Mouse (Mus musculus) hematopoietic stem cell, adult 5-6 weeks (primary cell): ENCODE data around the gene Cel. TPM values are rescaled to one million over a fixed set of nuclear protein-coding genes. Genes with fewer than 3 reads are reported as not detected.

ENCODE experiments used
- ATAC-seq, 2 experiments: fragments of 125-278 bp in 1 of 2; replicated peaks in 1 of 2; 2 replicates each; pipeline ENCODE4 v1.8.0; 2016 to 2017; ENCODE audit warnings: inconsistent platforms in 2 of 2, mild to moderate bottlenecking in 2 of 2, moderate number of reproducible peaks in 2 of 2, low read depth in 1 of 2, moderate TSS enrichment in 1 of 2; ENCODE audit not compliant: low FRiP score in 2 of 2, poor library complexity in 2 of 2, severe bottlenecking in 2 of 2, insufficient read depth in 1 of 2, low TSS enrichment in 1 of 2
- total RNA-seq: library from RNA; stranded (forward); fragments of 172-1452, 232-1000 nt; gene quantifications from 2 replicates; pipeline ENCODE4 v1.2.3, GENCODE M21; 2017

Cel gene
- total RNA-seq, 1 experiment from 2014 or later, result not detected

DNA sequence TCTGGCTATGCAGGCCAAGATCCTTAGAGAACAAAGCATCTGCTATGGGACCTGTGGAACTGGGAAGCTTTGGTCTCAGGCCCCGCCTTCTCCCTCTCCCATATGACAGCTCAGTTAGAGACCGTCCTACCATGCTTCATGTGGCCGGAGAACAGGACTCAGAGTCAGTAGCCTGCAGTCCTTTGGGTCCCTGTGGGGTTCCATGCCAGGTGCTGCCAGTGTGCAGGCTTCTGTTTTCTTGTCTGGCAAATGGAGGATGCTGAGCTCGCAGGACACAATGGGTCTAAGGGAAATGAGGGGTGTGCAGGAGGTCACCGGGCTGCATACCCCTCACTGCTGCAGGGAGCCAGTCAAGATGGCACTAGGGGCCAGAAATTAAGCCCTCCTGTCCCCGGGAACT is 16.6 kb downstream of the Cel start:
- ATAC-seq, result no peak

DNA sequence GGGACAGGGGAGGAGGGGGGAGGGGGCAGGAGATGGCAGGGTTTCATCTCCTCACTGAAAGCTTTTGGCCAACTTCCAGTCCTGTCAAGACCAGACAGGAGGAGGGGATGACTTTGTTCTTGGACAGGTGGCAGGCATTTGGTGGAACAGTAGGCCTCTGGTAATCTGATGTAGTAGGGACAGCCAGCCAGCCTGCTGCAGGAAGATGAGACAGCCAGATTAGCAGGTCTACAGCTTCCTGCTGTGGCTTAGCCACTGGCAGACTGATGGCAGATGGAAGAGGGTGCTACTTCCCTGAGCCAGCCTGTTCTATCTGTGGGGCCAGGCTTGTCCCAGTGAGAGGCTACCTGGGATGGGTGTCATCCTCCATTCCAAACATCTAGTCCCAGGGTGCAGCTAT is 17.2 kb downstream of the Cel start:
- 0 out of 4 replicates have a peak, but pooled peaks of 1 of the 2 experiments have one; percentile 15 for ATAC-seq

DNA sequence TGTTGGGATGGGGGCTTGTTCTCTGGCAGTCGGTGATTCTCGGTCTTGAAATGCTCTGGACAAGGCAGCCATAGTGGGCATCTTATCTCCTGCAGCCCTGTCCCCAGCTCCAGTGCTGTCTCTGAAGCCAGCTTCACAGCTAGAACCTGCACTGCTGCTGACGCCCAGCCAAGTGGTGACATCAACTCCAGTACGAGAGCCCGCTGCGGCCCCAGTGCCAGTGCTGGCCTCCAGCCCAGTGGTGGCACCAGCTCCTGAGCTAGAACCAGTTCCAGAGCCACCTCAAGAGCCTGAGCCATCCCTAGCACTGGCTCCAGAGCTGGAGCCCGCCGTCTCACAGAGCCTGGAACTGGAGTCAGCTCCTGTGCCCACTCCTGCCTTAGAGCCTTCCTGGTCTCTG is 19.3 kb downstream of the Cel start:
- no peak for ATAC-seq

DNA sequence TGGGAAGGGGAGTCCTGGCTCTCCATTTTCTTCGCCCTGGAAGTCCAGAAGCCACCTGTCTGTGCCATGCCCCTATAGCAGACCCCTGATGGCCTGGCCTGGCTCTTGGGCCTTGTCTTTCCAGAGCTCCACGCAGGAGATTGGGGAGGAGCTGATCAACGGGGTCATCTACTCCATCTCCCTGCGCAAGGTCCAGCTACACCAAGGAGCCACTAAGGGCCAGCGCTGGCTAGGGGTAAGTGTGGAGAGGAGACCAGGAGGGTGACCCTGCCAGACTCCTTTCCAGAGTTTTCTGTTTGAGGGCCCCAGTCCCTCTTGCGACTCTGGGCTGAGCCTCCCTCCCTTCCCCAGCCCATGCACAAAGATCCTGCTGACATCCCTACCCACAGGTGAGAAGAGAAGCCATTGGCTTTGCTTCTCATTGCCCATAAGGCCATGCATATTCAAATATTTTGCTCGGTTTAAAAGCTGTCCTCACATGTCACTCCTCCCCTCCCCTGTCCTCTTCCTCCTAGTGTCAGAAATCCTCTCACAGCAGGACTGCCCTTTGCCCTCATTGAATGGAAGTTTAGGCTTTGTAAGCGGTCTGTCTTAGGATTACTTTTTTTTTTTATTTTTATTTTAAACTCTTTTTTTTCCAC is 22.5 kb downstream of the Cel start:
- ATAC-seq, result no peak

DNA sequence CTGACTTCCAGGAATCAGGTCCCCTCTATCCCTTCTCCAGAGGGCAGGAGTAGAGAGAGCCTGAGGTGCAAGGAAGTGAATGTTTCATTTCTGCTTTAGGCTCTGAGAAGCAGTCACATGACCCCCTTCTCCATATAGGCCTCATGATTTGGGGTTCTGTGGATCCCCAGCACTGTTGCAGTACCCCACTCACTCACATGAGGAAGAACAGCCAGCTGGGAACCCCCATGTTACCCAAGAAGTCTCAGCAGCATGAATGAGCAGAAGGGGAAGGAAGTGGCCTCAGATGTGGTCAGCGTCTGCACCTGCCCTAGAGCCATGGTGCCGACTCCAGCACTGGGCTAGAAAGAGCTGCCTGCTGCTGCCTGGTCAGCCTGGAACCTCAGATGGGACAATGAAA is 23.3 kb downstream of the Cel start:
- peak; percentile 93 to 96 for ATAC-seq

DNA sequence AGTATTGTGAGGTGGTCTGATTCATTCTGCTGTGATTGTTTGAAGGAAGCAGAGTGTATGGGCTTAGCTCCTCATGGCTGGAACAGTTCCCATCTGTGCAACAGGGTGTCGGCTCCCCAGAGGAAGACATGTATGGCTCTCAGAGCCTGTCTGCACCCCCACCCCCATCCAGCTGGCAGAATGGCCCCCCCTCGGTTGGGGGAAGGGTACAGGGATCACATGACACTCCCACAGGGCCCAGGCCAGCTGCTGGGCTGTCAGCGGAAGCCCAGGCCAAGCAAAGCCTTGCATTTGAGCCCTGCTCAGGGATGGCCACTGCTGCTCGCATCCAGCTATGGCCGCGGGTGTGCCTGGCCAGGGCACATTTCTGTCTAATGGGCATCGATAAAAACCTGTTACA is 24.0 kb downstream of the Cel start:
- no peak for ATAC-seq

DNA sequence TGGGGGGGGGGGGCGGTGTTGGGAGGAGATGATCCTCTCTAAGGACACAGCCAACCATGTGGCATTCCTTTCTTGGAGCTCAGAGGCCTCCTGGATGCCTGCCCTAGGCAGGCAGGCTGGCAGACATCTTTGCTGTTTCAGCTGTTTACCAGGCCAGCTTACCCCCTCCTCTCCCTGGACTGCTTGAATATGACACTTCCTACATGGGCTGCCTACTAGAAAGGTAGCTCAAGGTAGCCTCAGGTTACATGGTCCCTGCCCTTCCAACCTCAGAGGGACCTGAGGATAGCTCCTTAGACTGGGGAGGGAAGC is 24.4 kb downstream of the Cel start:
- ATAC-seq, result no peak

DNA sequence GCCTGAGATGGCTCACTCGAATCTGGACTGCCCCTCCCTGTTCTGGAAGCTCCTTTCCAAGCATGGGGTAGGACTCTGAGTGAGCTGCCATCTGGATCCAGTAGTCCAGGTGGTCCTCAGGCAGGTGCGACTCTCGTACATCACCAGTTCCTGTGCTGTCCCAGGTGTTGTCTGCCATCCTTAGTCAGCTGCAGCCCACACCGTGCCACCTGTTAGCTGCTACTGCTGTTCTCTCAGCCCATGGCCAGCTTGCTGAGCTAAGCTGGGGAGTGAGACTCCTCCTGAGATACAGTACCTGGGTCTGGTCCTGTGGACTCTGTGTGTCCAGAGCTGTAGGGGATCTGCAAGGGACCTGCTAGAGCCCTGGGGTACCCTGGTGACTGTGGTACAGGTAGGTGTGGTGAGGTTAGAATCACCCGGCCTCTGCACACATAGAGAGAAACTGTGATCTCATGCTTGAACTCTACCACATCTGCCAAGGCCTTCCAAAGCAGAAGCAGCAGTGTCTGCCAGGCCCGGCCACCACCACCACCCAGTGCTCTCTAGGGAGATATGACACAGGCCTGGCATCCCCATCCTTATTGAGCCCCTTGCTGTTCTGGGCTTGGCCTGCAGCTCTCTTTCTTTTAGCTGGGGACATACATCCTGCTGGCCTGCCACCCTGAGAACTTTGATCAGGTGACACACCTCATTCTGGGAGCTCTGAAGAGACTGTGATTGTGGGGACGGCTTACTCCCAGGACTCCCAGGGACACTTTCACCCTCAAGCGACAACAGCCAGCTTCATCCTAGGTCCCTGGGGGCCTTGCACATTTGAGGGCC is 25.0 kb downstream of the Cel start:
- ATAC-seq, result no peak

DNA sequence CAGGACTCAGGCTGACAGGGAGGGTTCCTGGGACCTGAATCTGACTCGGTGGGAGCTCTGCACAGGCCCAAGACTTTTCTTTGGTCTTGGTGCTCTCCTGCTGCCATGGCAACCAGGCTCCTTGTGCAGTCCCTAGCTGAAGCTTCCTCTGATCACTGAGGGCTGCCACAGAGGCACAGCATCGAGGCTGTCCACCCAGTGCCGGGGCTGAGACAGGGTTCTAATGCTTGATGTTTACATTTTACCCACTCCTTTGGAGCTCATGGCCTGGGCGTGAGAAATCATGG is 25.6 kb downstream of the Cel start:
- no peak for ATAC-seq

DNA sequence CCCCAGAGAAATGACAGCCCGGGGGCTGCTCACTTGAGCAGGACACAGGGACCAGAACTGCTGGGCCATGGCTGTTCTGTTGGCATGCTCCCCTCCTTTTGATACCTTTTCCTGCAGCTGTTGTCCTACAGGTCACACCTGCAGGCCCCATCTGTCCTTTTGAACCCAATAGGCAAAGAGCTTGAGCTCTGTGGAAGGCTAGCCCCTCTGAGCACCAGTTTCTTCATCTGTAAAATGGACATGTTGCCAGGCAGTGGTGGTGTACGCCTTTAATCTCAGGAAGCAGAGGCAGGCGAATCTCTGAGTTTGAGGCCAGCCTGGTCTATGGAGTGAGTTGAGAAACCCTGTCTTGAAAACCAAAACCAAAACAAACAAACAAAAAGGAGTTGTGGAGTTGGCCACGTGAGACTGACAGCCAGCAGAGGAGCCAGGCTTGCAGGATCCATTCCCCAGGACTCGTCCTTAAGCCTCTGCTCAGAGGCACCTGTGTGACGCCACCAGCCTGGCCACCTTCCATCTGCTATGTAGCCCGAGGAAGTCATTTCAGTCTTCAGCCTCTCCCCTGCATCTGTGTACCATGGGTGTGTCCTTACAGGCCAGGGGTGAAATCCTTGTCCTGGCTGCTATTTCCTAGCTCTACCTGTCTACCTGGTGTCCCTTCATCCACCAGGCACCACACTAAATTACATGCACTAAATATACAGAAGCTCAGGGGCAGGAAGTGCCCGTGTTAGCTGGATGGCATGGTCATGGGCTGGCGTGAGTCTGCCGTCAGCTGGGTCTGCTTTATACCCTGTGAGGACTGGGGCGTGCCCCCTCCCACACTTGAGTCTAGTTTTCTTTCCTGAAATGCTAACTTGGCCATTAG is 26.2 kb downstream of the Cel start:
- no peak for ATAC-seq

DNA sequence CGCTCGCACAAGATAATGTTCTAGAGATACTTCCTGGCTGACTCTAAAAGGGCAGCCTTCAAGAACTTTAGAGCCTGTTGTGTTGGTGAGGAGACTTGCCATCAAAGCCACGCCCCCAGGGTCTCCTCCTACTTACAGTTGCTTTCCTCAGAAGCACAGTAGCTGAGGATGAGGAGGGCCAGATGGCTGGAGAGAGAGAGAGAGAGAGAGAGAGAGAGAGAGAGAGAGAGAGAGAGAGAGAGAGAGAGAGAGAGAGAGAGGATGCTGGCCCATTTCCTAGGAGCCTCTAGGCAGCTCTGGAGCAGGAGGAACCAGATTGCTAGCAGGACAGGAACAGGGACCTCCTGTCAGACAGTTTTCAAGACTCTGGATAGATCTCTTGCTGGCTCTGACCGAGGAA is 27.0 kb downstream of the Cel start:
- no peak for ATAC-seq

DNA sequence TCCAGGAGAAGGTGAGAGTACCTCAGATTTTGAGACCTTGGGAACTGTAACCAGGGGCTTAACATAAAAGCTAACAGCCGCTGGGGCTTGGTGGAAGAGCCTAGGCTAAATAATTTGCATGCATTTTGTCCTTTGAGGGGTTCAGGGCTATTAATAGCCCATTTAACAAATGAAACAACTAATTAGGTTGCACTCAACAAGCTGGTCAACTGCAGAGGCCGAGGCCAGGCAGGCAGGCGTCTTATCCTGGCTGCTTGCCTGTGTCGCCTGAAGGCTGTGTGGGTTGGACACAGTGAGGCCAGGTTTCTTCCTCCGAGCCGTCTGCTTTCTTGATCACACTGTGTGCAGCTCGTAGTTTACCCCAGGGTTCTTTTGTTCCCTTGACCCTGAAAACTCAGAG is 27.6 kb downstream of the Cel start:
- no peak for ATAC-seq

DNA sequence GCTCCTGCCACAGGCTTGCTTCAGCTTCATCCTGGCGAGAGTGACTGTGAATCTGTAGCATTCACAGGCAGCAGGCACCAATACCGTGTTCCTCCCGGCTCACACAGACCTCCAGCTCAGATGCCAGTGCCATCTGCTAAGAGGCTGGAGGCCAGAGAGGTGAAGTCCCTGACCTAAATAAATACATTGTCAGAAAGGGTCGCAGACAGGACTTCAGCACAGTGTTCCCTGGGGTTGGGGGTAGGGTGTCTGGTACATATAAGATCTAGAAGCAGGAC is 28.0 kb downstream of the Cel start:
- ATAC-seq, result no peak

DNA sequence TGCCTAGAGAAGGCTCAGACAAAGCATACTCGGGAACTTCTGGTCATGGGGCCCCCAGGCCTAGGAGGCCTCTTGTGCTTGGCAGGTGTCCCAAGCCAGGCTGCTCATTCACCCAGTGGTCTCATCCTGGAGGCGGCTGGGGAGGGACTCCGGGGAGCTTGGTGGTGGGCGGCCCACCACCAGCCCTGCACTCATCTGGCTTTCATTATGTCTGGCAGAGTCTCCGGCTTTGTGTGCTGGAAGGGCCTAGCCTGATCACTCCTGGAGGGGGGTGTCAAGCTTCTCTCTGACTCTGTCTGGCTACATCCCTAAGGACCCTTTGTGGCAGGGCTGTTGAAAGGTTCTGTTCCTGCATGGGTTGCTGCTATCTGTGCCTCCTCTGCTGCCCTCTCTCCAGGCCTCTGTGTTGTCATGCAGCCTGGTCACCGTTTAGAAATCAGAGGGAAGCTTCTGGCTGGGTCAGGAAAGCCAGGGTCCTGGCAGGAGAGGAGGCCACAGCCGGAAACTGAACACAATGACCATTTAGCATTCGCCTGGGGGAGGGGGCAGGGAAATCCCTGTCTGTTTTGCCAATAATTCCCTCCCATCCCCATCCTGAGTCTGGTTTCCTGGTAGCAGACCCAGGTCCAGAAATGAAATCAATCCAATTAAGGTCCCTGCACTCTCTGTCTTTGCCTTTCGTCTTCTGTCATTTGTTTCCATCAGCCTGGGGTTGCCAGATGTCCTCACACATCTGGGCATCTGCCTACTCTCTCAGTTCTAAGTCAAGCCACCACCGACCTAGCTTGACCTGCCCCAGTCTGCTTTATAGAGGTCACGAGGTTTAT is 28.6 kb downstream of the Cel start:
- ATAC-seq, result no peak

DNA sequence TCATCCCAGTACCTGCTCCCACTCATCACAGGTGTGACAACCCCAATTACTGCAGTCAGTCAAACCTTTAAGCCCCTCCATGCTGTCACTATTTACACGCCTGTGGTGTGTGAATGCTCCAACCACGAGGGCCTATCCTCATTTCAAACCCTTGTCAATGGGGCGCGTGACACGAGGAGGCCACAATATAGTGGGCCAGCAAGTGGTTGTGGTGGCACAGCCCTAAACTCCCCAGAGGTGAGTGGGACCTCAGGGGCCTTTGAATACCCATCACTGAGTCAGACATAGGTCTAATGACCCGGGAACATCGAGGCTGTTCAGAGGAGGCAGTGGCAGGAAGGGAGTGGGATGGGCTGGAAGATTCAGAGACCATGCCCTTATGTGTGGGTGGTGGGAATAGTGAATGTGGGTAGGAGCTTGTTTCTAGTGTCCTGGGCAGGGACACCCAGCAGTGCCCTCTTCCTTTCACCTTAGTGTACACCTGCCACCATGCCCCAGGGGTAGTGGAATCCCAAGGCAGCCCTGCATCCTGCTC is 29.2 kb downstream of the Cel start:
- no peak for ATAC-seq

DNA sequence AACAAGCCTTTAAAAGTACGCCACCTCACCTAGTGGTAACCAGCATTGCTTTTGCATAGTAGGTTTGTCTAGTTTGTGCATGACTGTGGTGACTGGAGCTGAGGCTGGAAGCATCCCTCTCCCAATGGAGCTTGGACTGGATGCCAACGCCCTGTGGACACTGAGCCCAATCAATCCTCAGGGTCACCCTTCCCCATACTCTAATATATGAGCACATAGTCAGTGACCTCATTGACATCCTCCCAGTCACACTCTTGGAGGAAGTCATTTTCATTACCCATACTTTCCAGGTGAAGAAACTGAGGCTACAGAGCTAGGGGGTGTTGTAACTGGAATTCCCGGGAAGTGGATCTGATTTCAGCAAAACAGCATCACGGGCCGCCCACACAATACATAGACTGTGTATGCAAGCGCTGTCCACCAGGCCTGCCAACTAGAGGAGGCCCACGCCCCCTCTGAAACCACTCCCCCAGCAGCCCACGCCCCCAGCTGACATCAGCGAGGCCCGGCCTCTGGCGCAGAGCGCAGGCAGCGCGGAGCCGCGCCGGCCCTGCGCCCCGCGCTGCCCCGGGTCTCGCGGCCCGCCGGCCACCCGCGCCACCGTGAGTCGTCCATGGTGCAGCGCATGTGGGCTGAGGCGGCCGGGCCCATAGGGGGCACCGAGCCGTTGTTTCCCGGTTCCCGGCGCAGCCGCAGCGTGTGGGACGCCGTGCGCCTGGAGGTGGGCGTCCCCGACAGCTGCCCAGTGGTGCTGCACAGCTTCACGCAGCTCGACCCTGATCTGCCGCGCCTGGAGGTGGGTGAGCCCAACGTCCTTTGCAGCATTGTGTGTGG is 30.0 kb downstream of the Cel start:
- peak; percentile 91 to 92 for ATAC-seq

DNA sequence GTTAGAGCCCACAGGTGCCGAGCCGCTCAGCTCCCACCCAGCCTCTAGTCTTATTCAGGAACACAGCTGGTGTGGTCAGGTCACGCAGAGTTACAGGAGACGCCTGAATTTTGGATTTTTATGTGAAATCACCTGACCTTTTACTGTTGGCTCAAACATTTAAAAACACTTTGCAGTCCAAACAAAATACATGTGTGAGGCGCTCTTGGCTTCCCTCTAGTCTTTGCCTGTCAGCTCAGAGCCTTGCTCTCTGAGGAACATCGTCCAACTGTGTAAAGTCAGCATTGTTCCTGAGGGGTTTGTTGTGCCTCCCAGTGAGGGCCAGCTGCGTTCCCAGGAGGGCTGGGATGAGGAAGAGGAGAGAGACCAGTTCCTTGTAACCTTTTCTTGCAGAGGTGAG is 32.9 kb downstream of the Cel start:
- ATAC-seq, result no peak
